Mouse (Mus musculus) liver, embryonic 12.5 days (tissue): ENCODE results near the gene Bcap29. TPM values are rescaled to one million over a fixed set of nuclear protein-coding genes. Genes with fewer than 3 reads are reported as not detected.
"Not testable (repeated sequence)": the region's sequence is repeated elsewhere in the genome, so short reads cannot be mapped to it uniquely, and the experiment has no call there.

Source experiments
- ATAC-seq: fragments of 200-750 bp; cut with Nextera tagmentation; 2 replicates; pipeline ENCODE4 v1.8.0; 2017; ENCODE audit warnings: moderate number of reproducible peaks, mild to moderate bottlenecking, moderate library complexity
- H3K27ac ChIP-seq: fragments of 300-500 bp; sonication (generic); 2 replicates; pipeline ENCODE4 v1.5.1; 2016; ENCODE audit warnings: mild to moderate bottlenecking
- H3K27me3 ChIP-seq: fragments of 300-500 bp; sonication (generic); replicated peaks from 2 replicates; pipeline ENCODE4 v1.6.1; 2016; ENCODE audit warnings: mild to moderate bottlenecking, moderate library complexity
- H3K36me3 ChIP-seq: fragments of 300-500 bp; sonication (generic); 2 replicates; pipeline ENCODE4 v1.6.1; 2016; ENCODE audit warnings: mild to moderate bottlenecking, moderate library complexity
- H3K4me1 ChIP-seq: fragments of 300-500 bp; sonication (generic); 2 replicates; pipeline ENCODE4 v1.6.1; 2016
- H3K4me2 ChIP-seq: fragments of 300-500 bp; sonication (generic); 2 replicates; pipeline ENCODE4 v1.6.1; 2016; ENCODE audit warnings: mild to moderate bottlenecking, moderate library complexity
- H3K4me3 ChIP-seq: fragments of 300-500 bp; sonication (generic); 2 replicates; pipeline ENCODE4 v1.5.1; 2016; ENCODE audit warnings: mild to moderate bottlenecking, moderate library complexity
- H3K9ac ChIP-seq: fragments of 300-500 bp; sonication (generic); 2 replicates; pipeline ENCODE4 v1.6.1; 2016; ENCODE audit warnings: mild to moderate bottlenecking, moderate library complexity
- H3K9me3 ChIP-seq: fragments of 300-500 bp; sonication (generic); replicated peaks from 2 replicates; pipeline ENCODE4 v1.6.1; 2016; ENCODE audit warnings: mild to moderate bottlenecking, moderate library complexity
- WGBS: fragments of 180-500 bp; shearing (Covaris S2); methylation state at CpG from one replicate; pipeline ENCODE4 v1.1.7; 2016; ENCODE audit not compliant: insufficient replicate concordance; 5-methylcytosine and 5-hydroxymethylcytosine counted together
- polyA plus RNA-seq: library from polyadenylated mRNA; unstranded; fragments of >200 nt; fragmentation: Nextera tagmentation; extraction: Ambion mirVana; gene quantifications from 2 replicates; pipeline ENCODE4 v1.2.1, GENCODE M21; 2016

Bcap29 gene
- polyA plus RNA-seq, 1 experiment from 2014 or later = 42.5 TPM

- Histone ChIP-seq H3K9ac (no peak overlapping the region), H3K36me3 (no peaks in the 10 kb centered on the region), H3K9me3 (no peaks in the 10 kb centered on the region), H3K4me3 (no peak overlapping the region), H3K27ac (no peak overlapping the region), H3K27me3 (no peaks in the 10 kb centered on the region), H3K4me1 (no peaks in the 10 kb centered on the region), H3K4me2 (no peak overlapping the region)
- WGBS = 61% methylated on average over 5 of the region's 5 CpGs
- no peak for ATAC-seq
These were observed 60.0 kb downstream of the Bcap29 start for GRCm38 (mm10) chr12:31574506-31574905.

DNA sequence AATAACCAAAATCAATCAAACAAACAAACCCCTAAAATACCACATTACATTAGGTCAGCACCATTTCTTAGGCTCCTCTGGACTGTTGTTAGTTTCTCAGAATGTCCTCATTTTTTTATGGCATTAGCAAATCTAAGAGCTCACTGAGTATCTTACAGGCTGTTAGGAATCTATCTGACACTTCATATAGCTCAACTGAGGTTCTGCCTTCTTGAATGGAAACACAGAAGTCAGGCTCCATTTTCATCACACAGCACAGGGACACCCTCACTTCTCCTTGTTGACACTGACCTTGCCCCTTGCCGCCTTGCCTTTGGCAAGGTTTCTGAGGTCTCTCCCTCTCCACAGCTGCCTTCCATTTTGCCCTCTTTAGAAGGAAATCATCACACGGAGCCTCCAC is 64.7 kb downstream of the Bcap29 start:
- no peaks in the 10 kb centered on the region for H3K4me1 ChIP-seq
- WGBS = 53% methylated on average over 2 of the region's 2 CpGs
- H3K27ac ChIP-seq = no peak overlapping the region
- no peaks in the 10 kb centered on the region for H3K36me3 ChIP-seq
- no peak overlapping the region for H3K9ac ChIP-seq
- H3K4me2 ChIP-seq = no peak overlapping the region
- no peak for ATAC-seq
- no peak overlapping the region for H3K4me3 ChIP-seq
- 0 out of 2 replicates have a peak, but pooled peaks cover 3% of the 10 kb centered on the region for H3K27me3 ChIP-seq
- no peaks in the 10 kb centered on the region for H3K9me3 ChIP-seq

DNA sequence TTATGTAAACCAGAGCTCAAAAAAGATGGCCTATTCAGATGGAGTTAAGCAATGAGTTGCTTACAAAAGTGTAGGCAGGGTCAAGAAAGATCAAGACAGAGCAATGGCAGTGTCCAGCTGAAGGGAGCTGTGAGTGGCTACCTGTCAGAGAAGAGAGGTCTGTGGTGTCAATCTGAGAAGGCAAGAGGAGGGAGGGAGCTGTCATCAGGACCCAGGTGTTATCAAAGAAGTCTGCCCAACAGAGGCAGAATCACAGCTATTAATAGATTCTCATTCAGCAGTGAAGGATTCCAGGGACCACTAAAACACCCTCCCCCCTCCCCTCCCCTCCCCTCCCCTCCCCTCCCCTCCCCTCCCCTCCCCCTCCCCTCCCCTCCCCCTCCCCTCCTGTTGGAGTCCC is 65.8 kb downstream of the Bcap29 start:
- no peak overlapping the region for H3K4me2 ChIP-seq
- no peaks in the 10 kb centered on the region for H3K36me3 ChIP-seq
- H3K4me3 ChIP-seq = no peak overlapping the region
- H3K9ac ChIP-seq = no peak overlapping the region
- 0 out of 2 replicates have a peak, but pooled peaks cover 3% of the 10 kb centered on the region for H3K27me3 ChIP-seq
- no peak overlapping the region for H3K27ac ChIP-seq
- no peaks in the 10 kb centered on the region for H3K9me3 ChIP-seq
- ATAC-seq = no peak
- H3K4me1 ChIP-seq = no peaks in the 10 kb centered on the region

DNA sequence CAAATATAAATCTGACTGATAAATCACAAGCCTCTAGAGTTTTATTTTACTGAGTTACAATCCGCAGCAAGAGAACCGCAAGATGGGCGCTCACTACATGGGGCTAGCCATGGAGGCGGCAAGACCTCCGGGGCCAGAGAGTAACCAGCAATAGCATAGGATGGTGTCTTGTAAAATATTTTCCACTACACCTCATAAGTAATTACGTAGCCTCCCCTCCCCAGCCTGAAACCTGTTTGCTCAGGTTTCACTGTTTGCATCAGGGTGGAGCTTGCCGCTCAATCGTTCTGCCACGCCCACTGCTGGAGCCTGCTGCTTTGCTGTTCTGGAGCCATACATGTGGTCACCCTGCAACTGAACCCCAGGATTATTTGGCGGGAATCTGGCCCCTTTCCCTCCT is 66.9 kb downstream of the Bcap29 start:
- not testable (repeated sequence) for ATAC-seq, H3K9me3 ChIP-seq, H3K27ac ChIP-seq, H3K4me1 ChIP-seq, H3K27me3 ChIP-seq, H3K36me3 ChIP-seq, H3K9ac ChIP-seq
- Histone ChIP-seq H3K4me2 (peak overlapping the region; percentile 62), H3K4me3 (peak overlapping the region; percentile 22; the same call in 1 of the 2 replicates)
- WGBS = 23% methylated on average over 10 of the region's 10 CpGs

DNA sequence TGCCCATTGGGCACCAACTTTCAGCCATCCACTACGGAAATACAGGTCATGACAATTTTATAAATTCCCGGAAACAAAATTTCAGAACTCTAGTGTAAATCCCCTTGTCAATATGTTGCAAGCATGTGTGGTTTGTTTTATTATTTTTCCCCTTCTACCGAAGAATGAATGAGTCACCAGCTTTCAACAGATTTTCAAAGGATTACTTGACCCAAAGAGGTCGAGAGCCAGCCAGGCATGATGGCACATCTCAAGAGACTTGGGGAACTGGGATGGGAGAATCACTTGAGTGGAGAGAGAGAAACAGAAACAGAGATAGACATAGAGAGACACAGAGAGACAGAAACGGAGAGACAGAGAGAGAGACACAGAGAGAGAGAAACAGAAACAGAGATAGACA is 73.7 kb downstream of the Bcap29 start:
- Histone ChIP-seq H3K9me3 (no peaks in the 10 kb centered on the region), H3K27me3 (peaks cover 68% of the 10 kb centered on the region)
- WGBS = 58% methylated on average over 5 of the region's 5 CpGs

DNA sequence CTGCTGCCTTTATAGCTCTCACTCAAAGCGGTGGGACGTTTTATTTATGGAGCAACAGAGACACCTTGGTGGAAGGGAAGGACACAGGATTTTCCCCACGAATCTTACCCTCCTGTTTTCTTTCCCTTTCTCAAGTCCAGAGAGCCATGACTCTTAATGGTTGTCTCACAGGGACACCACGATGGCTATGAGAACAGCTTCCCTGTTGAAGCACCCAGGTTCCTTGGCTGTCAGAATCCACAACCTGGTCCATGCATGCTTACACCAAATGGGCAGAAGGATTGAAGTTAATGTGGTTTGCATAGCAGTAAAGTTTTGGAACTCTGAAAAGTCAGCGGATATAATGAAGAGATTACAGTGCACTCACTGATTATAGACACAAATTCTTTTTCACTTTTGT is 74.5 kb downstream of the Bcap29 start:
- Histone ChIP-seq H3K4me1 (0 out of 2 replicates have a peak, but pooled peaks cover 10% of the 10 kb centered on the region), H3K4me2 (peak overlapping the region; percentile 69; the same call in 1 of the 2 replicates), H3K4me3 (no peak overlapping the region), H3K9ac (no peak overlapping the region), H3K9me3 (no peaks in the 10 kb centered on the region), H3K27ac (no peak overlapping the region), H3K27me3 (peaks cover 70% of the 10 kb centered on the region), H3K36me3 (no peaks in the 10 kb centered on the region)
- ATAC-seq = no peak
- 14% methylated on average over 5 of the region's 5 CpGs for WGBS

More for the DNA sequence above, 73.7 kb downstream of the Bcap29 start:
- H3K27ac ChIP-seq = no peak overlapping the region
- no peak for ATAC-seq
- H3K4me2 ChIP-seq = no peak overlapping the region
- no peak overlapping the region for H3K9ac ChIP-seq
- H3K4me1 ChIP-seq = 0 out of 2 replicates have a peak, but pooled peaks cover 10% of the 10 kb centered on the region
- H3K4me3 ChIP-seq = no peak overlapping the region
- no peaks in the 10 kb centered on the region for H3K36me3 ChIP-seq

DNA sequence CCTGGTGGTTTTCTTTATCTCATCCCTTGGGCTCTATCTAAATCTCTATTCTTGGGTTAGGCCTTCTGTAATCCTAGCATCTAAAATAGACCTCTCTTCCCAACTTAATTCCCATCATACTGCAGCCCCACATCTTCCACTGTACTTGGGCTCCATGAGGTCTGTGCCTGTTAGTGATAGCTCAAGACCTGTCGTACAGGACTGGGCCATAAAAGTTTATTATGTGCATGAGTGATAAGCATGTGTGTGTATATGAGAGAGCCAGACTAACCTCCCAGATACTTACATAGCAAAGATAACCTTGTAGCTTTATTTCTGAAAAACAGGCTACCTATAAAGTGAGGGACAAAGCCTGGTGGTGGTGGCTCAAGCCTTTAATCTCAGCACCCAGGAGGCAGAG is 80.1 kb downstream of the Bcap29 start:
- H3K4me2 ChIP-seq = no peak overlapping the region
- H3K36me3 ChIP-seq = no peaks in the 10 kb centered on the region
- peaks cover 42% of the 10 kb centered on the region for H3K27me3 ChIP-seq
- no peaks in the 10 kb centered on the region for H3K9me3 ChIP-seq
- no peak for ATAC-seq
- H3K4me1 ChIP-seq = 0 out of 2 replicates have a peak, but pooled peaks cover 6% of the 10 kb centered on the region
- no peak overlapping the region for H3K27ac ChIP-seq
- WGBS = 54% methylated on average over 1 of the region's 1 CpGs
- H3K4me3 ChIP-seq = no peak overlapping the region
- H3K9ac ChIP-seq = no peak overlapping the region

DNA sequence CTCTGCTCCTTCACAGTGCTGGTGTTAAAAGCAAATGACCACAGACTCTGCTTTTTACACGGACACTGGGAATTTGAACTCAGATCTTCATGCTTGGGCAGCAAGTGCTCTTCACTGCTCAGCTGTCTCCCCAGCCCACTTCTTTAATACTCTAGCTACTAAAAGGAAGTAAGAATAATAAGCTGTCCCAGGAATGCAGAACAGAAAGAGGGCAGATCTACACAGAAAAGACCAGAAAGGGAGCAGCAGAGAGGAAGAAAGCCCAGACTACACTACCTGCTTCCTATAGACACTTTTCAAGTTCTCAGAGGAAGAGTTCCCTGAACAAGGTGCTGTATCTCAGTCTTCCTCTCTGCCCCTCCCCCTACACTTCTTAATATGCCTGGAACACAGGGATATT is 83.2 kb downstream of the Bcap29 start:
- WGBS = 36% methylated on average over 1 of the region's 1 CpGs
- Histone ChIP-seq H3K27me3 (peaks cover 16% of the 10 kb centered on the region), H3K4me2 (no peak overlapping the region), H3K9me3 (no peaks in the 10 kb centered on the region), H3K9ac (no peak overlapping the region), H3K36me3 (no peaks in the 10 kb centered on the region), H3K4me3 (no peak overlapping the region), H3K27ac (no peak overlapping the region), H3K4me1 (no peaks in the 10 kb centered on the region)
- ATAC-seq = no peak

DNA sequence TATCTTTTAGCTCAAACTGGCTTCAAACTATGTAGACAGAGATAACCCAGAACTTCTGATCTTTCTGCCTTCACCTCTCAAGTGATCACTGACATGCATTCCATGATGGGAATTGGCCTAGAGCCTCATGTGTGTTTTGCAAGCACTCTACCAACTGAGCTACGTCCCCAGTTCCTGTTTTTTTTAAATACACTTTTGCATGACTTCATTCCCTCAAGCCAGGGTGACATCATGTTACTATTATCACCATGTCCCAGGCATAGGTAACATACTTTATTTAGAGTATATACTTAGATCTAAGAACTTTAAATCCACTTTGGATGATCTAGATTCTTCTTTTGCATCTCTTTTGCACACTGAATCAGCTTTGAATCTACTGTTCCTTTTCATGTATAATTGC is 88.4 kb downstream of the Bcap29 start:
- Histone ChIP-seq H3K36me3 (no peaks in the 10 kb centered on the region), H3K4me3 (no peak overlapping the region), H3K27ac (no peak overlapping the region), H3K4me1 (no peaks in the 10 kb centered on the region), H3K4me2 (no peak overlapping the region), H3K9me3 (no peaks in the 10 kb centered on the region), H3K9ac (no peak overlapping the region), H3K27me3 (no peaks in the 10 kb centered on the region)
- ATAC-seq = no peak
- 33% methylated on average over 1 of the region's 1 CpGs for WGBS

DNA sequence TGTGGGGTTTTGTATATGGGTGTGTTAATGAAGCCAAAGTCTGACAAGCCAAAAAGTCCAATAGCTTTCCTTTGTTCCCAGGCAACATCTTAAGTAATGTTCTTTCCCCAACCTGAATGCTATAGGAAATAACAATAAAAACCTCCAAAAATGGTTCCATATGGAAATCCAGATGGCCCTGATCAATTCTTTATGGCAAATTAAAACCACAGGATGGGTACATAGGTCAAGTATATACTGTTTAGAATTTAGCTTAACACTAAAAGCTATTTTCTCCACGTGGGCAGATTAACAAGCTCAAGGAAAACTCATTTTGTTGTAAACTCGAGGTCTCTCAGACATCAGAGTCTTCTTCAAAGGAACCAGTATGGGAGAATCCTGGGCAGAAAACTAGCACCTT is 89.2 kb downstream of the Bcap29 start:
- ATAC-seq = no peak
- H3K27ac ChIP-seq = no peak overlapping the region
- no peak overlapping the region for H3K9ac ChIP-seq
- H3K9me3 ChIP-seq = no peaks in the 10 kb centered on the region
- no peak overlapping the region for H3K4me2 ChIP-seq
- H3K36me3 ChIP-seq = no peaks in the 10 kb centered on the region
- H3K4me3 ChIP-seq = no peak overlapping the region
- no peaks in the 10 kb centered on the region for H3K4me1 ChIP-seq
- WGBS = 35% methylated on average over 2 of the region's 2 CpGs
- no peaks in the 10 kb centered on the region for H3K27me3 ChIP-seq

DNA sequence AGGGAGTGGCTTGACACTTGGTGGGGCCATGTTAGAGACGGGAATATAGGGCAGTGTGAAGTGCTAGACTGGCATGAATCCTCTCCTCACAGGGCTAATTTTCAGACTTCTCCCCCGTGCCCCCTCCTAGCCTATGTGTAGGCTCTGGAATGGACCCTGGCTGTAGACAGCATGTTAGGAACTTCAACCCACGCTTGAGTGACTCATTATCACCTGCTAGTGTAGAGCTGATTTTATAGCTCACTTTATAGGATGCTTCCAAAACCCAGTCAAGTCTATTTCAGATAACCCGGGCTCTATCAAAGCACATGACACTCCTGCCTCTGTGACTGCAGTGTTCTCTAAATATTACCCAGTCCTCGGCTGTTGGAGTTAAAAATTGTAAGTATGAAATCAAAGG is 92.9 kb downstream of the Bcap29 start:
- H3K4me1 ChIP-seq = no peaks in the 10 kb centered on the region
- H3K36me3 ChIP-seq = no peaks in the 10 kb centered on the region
- no peak overlapping the region for H3K4me2 ChIP-seq
- H3K9me3 ChIP-seq = no peaks in the 10 kb centered on the region
- no peaks in the 10 kb centered on the region for H3K27me3 ChIP-seq
- 60% methylated on average over 5 of the region's 5 CpGs for WGBS
- no peak for ATAC-seq
- H3K4me3 ChIP-seq = no peak overlapping the region
- H3K27ac ChIP-seq = no peak overlapping the region
- no peak overlapping the region for H3K9ac ChIP-seq
